Mouse (Mus musculus) liver, embryonic 16.5 days (tissue): ENCODE data around the gene Vps8. TPM values are rescaled to one million over a fixed set of nuclear protein-coding genes. Genes with fewer than 3 reads are reported as not detected.

Experiments used
- ATAC-seq: fragments of 200-750 bp; cut with Nextera tagmentation; 2 replicates; pipeline ENCODE4 v1.8.0; 2017; ENCODE audit warnings: low read depth, mild to moderate bottlenecking, moderate number of reproducible peaks, moderate library complexity
- H3K27ac ChIP-seq: fragments of 300-500 bp; sonication (generic); 2 replicates; pipeline ENCODE4 v1.5.1; 2014; ENCODE audit warnings: mild to moderate bottlenecking, low read length
- H3K27me3 ChIP-seq: fragments of 300-500 bp; sonication (generic); 2 replicates; pipeline ENCODE4 v1.6.1; 2014; ENCODE audit warnings: low read depth, low read length, mixed read lengths; ENCODE audit not compliant: control insufficient read depth, insufficient read depth
- H3K36me3 ChIP-seq: fragments of 300-500 bp; sonication (generic); 2 replicates; pipeline ENCODE4 v1.6.1; 2014; ENCODE audit warnings: mild to moderate bottlenecking; ENCODE audit not compliant: control insufficient read depth, insufficient read depth
- H3K4me1 ChIP-seq: fragments of 300-500 bp; sonication (generic); 2 replicates; pipeline ENCODE4 v1.6.1; 2014; ENCODE audit warnings: low read depth, low read length, mixed read lengths; ENCODE audit not compliant: control insufficient read depth
- H3K4me2 ChIP-seq: fragments of 300-500 bp; sonication (generic); 2 replicates; pipeline ENCODE4 v1.6.1; 2014; ENCODE audit warnings: low read depth, low read length, mixed read lengths
- H3K4me3 ChIP-seq: fragments of 300-500 bp; sonication (generic); 2 replicates; pipeline ENCODE4 v1.5.1; 2014; ENCODE audit warnings: low read depth, mild to moderate bottlenecking, low read length
- H3K9ac ChIP-seq: fragments of 300-500 bp; sonication (generic); 2 replicates; pipeline ENCODE4 v1.6.1; 2014; ENCODE audit warnings: low read depth, low read length
- H3K9me3 ChIP-seq: fragments of 300-500 bp; sonication (generic); replicated peaks from 2 replicates; pipeline ENCODE4 v1.6.1; 2016; ENCODE audit warnings: low read length; ENCODE audit not compliant: control insufficient read depth
- WGBS: fragments of 180-500 bp; shearing (Covaris S2); extraction: QIAGEN DNeasy Blood & Tissue Kit; methylation state at CpG from one replicate; pipeline ENCODE4 v1.1.7; 2014; ENCODE audit not compliant: insufficient replicate concordance; 5-methylcytosine and 5-hydroxymethylcytosine counted together
- polyA plus RNA-seq: library from polyadenylated mRNA; unstranded; fragments of >200 nt; fragmentation: Nextera tagmentation; extraction: Ambion mirVana; gene quantifications from 2 replicates; pipeline ENCODE4 v1.2.1, GENCODE M21; 2015

Gene Vps8
- polyA plus RNA-seq, 1 experiment from 2014 or later = 7.6 TPM

DNA sequence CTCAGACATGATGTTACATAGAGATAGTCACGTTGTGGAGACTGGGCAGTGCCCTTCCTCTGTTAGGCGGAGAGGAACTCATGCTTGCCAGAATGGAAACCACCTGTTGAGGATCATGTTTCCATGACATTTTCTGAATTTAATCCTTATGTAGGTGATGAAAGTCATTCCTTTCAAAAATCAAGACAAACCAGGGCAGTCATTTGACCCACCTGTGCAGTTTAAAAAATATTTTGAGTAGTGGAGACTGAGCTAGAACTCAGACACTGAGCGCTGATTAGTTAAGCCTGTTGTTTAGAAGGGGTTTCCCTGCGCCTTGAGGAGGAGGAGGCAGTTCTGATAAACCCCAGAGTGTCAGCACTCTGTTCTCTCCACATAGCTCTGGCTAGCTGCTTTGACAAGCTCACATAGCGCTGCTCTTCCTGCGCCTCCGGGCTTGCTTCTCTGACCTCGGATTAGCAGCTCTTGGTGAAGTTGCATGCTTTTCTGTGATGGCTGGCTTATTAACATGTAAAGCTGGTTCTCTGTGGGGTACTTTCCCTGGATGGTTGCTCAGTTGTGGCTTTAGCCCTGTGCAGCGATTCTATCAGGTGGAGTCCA is 22.2 kb downstream of the Vps8 start:
- no peaks in the 10 kb centered on the region for H3K27me3 ChIP-seq
- 70% methylated on average over 9 of the region's 9 CpGs for WGBS
- ATAC-seq = no peak
- no peak overlapping the region for H3K4me3 ChIP-seq
- no peak overlapping the region for H3K27ac ChIP-seq
- no peak overlapping the region for H3K9ac ChIP-seq
- no peaks in the 10 kb centered on the region for H3K36me3 ChIP-seq
- no peak overlapping the region for H3K4me2 ChIP-seq
- no peaks in the 10 kb centered on the region for H3K4me1 ChIP-seq
- H3K9me3 ChIP-seq = no peaks in the 10 kb centered on the region

DNA sequence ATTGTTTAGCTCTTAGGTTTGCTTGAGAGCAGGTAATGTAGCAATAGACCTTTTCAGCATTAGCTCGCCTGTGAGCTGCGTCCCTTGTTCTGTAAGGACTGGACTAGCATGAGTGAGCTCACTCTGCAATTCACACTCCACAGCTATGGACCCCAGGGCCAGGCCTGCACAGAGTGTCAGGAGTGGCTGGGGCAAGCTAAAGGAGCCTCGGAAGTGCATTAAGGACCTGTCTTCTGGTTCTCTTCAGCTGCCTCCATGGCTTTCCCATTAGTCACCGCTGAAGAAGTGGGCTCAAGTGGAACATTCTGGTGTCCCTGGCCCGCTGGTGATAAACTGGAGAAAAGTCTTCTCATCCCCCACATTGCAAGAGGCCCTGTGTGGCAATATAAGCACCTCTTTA is 24.5 kb downstream of the Vps8 start:
- H3K9me3 ChIP-seq = no peaks in the 10 kb centered on the region
- WGBS = 77% methylated on average over 5 of the region's 5 CpGs

DNA sequence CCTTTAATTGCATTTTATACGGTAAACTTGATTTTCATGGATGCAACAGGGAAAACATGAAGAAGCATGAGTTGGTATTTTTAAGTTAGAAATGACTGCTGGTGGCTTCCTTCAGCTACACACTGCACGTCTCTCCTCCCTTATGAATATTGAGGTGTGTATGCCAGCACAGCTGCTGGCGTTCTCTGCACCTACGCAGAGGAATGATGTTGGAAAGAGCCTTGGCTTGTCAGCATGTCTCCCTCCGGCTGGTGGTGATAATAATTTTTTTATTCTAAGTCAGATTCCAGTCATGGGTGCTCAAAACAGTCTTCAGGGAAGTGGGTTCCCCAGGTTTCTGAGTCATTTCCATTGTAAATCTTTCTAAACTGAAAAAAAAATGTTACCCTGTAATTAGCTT is 25.5 kb downstream of the Vps8 start:
- WGBS = 77% methylated on average over 5 of the region's 5 CpGs
- no peaks in the 10 kb centered on the region for H3K9me3 ChIP-seq
- no peaks in the 10 kb centered on the region for H3K27me3 ChIP-seq
- H3K36me3 ChIP-seq = no peaks in the 10 kb centered on the region
- no peak overlapping the region for H3K4me2 ChIP-seq
- no peak overlapping the region for H3K9ac ChIP-seq
- no peaks in the 10 kb centered on the region for H3K4me1 ChIP-seq
- ATAC-seq = no peak
- H3K27ac ChIP-seq = no peak overlapping the region
- H3K4me3 ChIP-seq = no peak overlapping the region

More for the DNA sequence above, 24.5 kb downstream of the Vps8 start:
- H3K27ac ChIP-seq = no peak overlapping the region
- H3K27me3 ChIP-seq = no peaks in the 10 kb centered on the region
- no peak overlapping the region for H3K9ac ChIP-seq
- H3K4me2 ChIP-seq = no peak overlapping the region
- H3K36me3 ChIP-seq = no peaks in the 10 kb centered on the region
- no peak overlapping the region for H3K4me3 ChIP-seq
- ATAC-seq = no peak
- no peaks in the 10 kb centered on the region for H3K4me1 ChIP-seq

DNA sequence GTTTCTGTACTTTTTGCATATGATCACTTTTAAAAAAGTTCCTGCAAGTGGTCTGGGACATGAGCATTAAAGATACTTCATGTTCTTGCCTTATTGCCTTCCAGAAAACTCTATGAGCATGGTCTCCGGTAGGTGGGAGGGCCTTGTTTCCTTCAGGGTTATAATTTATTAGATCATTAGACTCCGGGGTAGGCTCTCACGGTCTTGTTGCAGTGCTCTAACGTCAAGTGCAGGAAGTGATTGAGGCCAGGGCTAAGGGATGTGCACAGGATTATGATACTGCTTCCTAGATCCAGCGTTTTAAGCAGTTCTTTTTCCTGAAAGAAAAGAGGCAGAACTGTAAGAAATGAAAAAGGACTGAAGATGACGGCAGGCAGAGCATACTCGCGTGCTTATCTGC is 27.0 kb downstream of the Vps8 start:
- no peak overlapping the region for H3K4me3 ChIP-seq
- no peaks in the 10 kb centered on the region for H3K36me3 ChIP-seq
- H3K9ac ChIP-seq = no peak overlapping the region
- H3K27me3 ChIP-seq = no peaks in the 10 kb centered on the region
- no peak overlapping the region for H3K27ac ChIP-seq
- no peaks in the 10 kb centered on the region for H3K4me1 ChIP-seq
- H3K9me3 ChIP-seq = no peaks in the 10 kb centered on the region
- no peak for ATAC-seq
- H3K4me2 ChIP-seq = no peak overlapping the region
- 66% methylated on average over 8 of the region's 8 CpGs for WGBS

DNA sequence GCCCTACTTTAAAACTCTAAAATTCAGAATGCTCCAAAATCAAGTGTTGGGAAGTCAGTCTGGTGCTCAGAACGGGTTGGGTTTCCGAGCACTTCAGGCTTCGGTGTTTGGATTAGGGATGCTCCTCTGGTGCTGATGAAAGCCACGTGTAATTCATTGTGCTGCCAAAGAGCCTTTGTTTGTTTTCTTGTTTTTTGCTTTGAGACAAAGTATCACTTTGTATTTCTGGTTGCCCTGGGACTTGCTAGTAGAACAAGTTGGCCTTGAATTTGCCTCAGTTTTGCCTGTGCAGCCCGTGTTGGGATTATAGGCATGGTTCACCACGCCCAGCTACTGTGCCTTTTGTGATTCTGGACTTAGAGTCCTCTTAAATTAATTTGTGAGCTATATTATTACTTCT is 29.7 kb downstream of the Vps8 start:
- H3K9ac ChIP-seq = no peak overlapping the region
- H3K4me1 ChIP-seq = no peaks in the 10 kb centered on the region
- WGBS = 71% methylated on average over 6 of the region's 6 CpGs
- no peaks in the 10 kb centered on the region for H3K36me3 ChIP-seq
- H3K4me3 ChIP-seq = no peak overlapping the region
- ATAC-seq = no peak
- H3K4me2 ChIP-seq = no peak overlapping the region
- H3K9me3 ChIP-seq = no peaks in the 10 kb centered on the region
- H3K27me3 ChIP-seq = no peaks in the 10 kb centered on the region
- no peak overlapping the region for H3K27ac ChIP-seq

DNA sequence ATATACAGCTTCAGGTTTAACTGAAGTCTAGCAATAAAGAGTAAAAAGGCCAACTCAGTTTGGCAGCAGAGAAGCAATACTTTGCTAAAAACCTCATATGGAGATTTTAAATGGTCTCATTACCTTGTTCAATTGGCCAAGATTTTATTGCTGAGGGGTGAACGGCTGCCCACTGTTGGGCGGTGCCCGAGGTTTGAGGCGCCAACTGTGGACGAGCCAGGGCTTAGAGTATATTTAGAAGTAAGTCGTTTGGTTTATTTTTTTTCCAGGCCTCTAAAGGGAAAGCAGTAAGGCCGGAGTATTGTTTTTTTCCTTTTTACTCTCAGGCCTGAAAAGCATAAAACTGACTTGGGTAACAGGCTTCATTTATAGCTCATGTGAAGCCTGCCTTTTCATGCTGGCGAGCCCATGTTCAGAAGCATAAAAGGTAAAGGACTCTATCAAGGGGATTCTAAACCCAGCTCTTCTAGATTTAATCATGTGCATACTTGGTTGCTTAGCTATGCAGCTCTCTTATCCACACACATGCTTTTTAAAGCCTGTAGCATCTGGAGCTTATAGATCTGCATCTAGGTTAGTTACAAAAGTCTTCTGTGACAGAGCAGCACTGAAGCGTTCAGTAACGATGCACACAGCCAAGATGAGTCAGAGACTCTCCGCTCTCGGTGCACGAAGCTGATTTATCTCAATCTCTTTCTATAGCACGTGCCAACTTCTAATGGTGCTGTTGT is 34.9 kb downstream of the Vps8 start:
- no peak for ATAC-seq
- H3K9me3 ChIP-seq = no peaks in the 10 kb centered on the region
- no peak overlapping the region for H3K4me3 ChIP-seq
- H3K36me3 ChIP-seq = no peaks in the 10 kb centered on the region
- no peaks in the 10 kb centered on the region for H3K4me1 ChIP-seq
- no peaks in the 10 kb centered on the region for H3K27me3 ChIP-seq
- WGBS = 76% methylated on average over 14 of the region's 14 CpGs
- no peak overlapping the region for H3K4me2 ChIP-seq
- H3K9ac ChIP-seq = no peak overlapping the region
- H3K27ac ChIP-seq = no peak overlapping the region

DNA sequence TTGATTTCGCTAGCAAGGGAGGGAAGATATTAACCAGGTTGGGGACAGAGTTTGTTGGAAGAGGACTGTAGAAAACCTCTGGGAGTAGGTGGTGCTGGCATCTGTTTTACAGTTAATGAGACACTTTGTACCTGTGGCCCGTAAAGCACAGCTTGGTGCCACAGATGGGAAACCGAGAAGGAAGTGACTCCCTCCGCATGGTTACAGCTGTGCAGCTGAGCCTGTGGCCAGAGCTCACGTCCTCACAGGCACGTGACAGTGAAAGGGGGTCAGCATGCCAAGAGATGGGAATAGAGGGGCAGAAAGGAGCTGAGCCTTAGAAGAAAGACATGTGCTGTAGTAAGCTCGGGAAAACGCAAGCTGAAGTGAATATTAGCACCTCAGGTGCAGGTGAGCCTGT is 43.0 kb downstream of the Vps8 start:
- no peak overlapping the region for H3K9ac ChIP-seq
- H3K4me2 ChIP-seq = no peak overlapping the region
- H3K4me3 ChIP-seq = no peak overlapping the region
- ATAC-seq = no peak
- no peaks in the 10 kb centered on the region for H3K27me3 ChIP-seq
- 63% methylated on average over 8 of the region's 8 CpGs for WGBS
- H3K9me3 ChIP-seq = no peaks in the 10 kb centered on the region
- H3K36me3 ChIP-seq = no peaks in the 10 kb centered on the region; the same call in none of the 2 replicates
- no peaks in the 10 kb centered on the region for H3K4me1 ChIP-seq
- H3K27ac ChIP-seq = no peak overlapping the region

DNA sequence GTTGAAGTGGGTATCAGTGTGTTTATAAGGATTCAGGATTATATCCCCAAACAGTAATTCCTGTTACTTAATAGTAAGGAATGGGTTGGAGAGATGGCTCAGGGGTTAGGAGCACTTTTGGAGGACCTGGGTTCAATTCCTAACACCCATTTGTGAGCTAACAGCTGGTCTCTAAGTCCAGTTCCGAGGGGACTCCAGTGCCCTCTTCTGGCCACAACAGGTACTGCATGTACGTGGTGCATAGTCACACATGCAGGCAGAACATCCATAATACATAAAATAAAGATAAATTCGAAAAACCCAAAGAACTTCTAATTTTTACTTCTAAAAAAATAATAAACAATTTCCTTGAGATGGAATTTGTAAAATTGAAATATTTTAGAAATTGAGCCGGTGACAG is 47.5 kb downstream of the Vps8 start:
- WGBS = 70% methylated on average over 4 of the region's 4 CpGs
- H3K27me3 ChIP-seq = no peaks in the 10 kb centered on the region
- ATAC-seq = no peak
- H3K4me1 ChIP-seq = no peaks in the 10 kb centered on the region
- H3K36me3 ChIP-seq = no peaks in the 10 kb centered on the region; the same call in none of the 2 replicates
- no peak overlapping the region for H3K27ac ChIP-seq
- no peak overlapping the region for H3K4me2 ChIP-seq
- no peak overlapping the region for H3K4me3 ChIP-seq
- no peak overlapping the region for H3K9ac ChIP-seq
- no peaks in the 10 kb centered on the region for H3K9me3 ChIP-seq

DNA sequence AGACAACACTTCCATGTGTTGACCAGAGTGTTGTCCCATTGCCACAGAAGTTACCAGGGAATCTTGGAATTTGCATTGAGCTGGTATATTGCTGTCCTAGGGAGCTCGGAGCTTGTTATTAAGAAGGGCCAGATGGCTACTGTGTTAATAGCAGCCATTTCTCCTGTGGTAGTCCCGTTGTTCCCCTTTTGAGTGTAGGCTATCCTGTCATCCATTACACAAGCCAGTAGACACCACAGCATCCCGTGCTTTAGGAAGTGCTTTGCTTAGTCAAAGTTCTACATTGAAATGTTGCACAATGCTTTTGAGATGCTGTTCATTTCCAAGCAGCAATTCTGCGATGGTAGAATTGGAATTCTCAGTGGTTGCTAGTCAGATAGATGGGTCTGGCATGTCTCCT is 54.2 kb downstream of the Vps8 start:
- Histone ChIP-seq H3K27me3 (no peaks in the 10 kb centered on the region), H3K9ac (no peak overlapping the region), H3K4me2 (no peak overlapping the region), H3K27ac (no peak overlapping the region), H3K4me3 (no peak overlapping the region), H3K4me1 (no peaks in the 10 kb centered on the region), H3K36me3 (no peaks in the 10 kb centered on the region; the same call in 1 of the 2 replicates), H3K9me3 (no peaks in the 10 kb centered on the region)
- 68% methylated on average over 4 of the region's 4 CpGs for WGBS
- ATAC-seq = no peak
